Mouse (Mus musculus): ENCODE results near the gene 1700067P10Rik. TPM values are rescaled to one million over a fixed set of nuclear protein-coding genes. Genes with fewer than 3 reads are reported as not detected.

Gene 1700067P10Rik
- polyA plus RNA-seq, 1 experiment from 2014 or later, result not detected

GRCm38 (mm10) chr17:48065081-48065501 lies 24.0 kb upstream of the 1700067P10Rik start:
- Histone ChIP-seq H3K36me3 (no peaks in the 10 kb centered on the region), H3K4me1 (peaks cover 14% of the 10 kb centered on the region), H3K4me3 (no peak overlapping the region), H3K4me2 (no peak overlapping the region), H3K27me3 (no peaks in the 10 kb centered on the region), H3K9me3 (no peaks in the 10 kb centered on the region), H3K27ac (no peak overlapping the region), H3K9ac (no peak overlapping the region)
- no peak for ATAC-seq (ENCODE audit: borderline replicate concordance, extremely low read depth, low FRiP score, low TSS enrichment)
- 55% methylated on average over 5 of the region's 5 CpGs for WGBS

DNA sequence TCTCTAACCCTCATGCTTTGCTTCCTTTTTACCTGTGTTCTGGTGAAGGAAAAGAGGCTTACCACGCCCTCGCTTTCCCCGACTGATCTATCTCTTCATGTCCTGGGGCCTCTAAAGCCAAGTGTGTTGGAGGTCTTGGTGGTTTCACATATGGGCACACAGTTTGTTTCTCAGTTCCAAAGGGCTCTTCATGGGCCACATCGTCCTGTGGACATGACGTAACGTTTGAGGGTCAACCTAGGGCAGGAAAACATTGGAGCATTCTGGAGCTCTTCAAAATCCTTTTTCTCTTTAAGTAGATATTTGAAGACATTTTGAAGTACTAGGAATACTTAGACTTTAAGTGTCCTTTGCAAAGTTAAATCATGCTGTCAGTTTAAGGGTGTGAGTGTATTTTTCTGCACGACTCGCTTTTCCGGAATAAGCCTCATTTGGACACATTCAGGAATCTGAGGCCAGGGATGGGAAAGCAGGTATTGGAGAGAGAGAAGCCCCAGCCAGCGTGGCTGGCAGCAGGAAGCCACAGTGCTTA lies 22.0 kb upstream of the 1700067P10Rik start:
- 52% methylated on average over 10 of the region's 10 CpGs for WGBS
- Histone ChIP-seq H3K4me1 (peaks cover 14% of the 10 kb centered on the region), H3K27me3 (no peaks in the 10 kb centered on the region), H3K4me3 (no peak overlapping the region), H3K27ac (no peak overlapping the region), H3K36me3 (no peaks in the 10 kb centered on the region), H3K4me2 (no peak overlapping the region), H3K9ac (no peak overlapping the region), H3K9me3 (no peaks in the 10 kb centered on the region)
- ATAC-seq (ENCODE audit: borderline replicate concordance, extremely low read depth, low FRiP score, low TSS enrichment), result no peak

DNA sequence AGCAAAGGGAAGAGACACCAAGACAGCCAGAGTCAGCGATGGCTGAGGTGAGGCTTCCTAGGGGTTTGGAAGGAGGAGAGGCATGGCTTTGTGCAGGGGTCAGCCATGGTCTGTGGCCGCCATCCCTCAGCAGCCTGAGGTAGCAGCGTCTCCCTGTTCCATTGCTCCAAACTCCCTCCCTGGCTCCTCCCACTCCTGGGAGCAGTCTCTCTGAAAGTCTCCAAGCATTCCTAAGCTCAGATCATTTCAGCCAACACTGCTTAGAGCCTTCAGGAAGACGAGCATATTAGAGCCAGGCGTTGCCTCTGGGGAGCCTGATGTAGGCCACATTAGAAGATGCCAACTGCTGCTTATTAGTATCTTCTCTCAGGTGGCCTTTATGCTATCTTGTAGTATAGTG lies 21.4 kb upstream of the 1700067P10Rik start:
- 27% methylated on average over 5 of the region's 5 CpGs for WGBS
- Histone ChIP-seq H3K4me3 (no peak overlapping the region), H3K4me1 (peaks cover 14% of the 10 kb centered on the region), H3K9ac (no peak overlapping the region), H3K27me3 (no peaks in the 10 kb centered on the region), H3K36me3 (no peaks in the 10 kb centered on the region), H3K27ac (no peak overlapping the region), H3K9me3 (no peaks in the 10 kb centered on the region), H3K4me2 (no peak overlapping the region)
- peak; percentile 49; the same call in 1 of the 2 replicates for ATAC-seq (ENCODE audit: borderline replicate concordance, extremely low read depth, low FRiP score, low TSS enrichment)

GRCm38 (mm10) chr17:48080626-48081025 lies 8.5 kb upstream of the 1700067P10Rik start:
- Histone ChIP-seq H3K9ac (no peak overlapping the region), H3K9me3 (no peaks in the 10 kb centered on the region), H3K36me3 (no peaks in the 10 kb centered on the region), H3K27ac (no peak overlapping the region; the same call in 1 of the 2 replicates), H3K4me1 (no peaks in the 10 kb centered on the region), H3K4me3 (no peak overlapping the region), H3K4me2 (no peak overlapping the region), H3K27me3 (no peaks in the 10 kb centered on the region)
- no peak for ATAC-seq (ENCODE audit: borderline replicate concordance, extremely low read depth, low FRiP score, low TSS enrichment)
- 47% methylated on average over 3 of the region's 3 CpGs for WGBS

GRCm38 (mm10) chr17:48089446-48089845 lies 327 bp downstream of the 1700067P10Rik start:
- no peak for ATAC-seq (ENCODE audit: borderline replicate concordance, extremely low read depth, low FRiP score, low TSS enrichment)
- H3K9ac ChIP-seq, result no peak overlapping the region
- no peaks in the 10 kb centered on the region for H3K36me3 ChIP-seq
- no peak overlapping the region for H3K4me3 ChIP-seq
- H3K27me3 ChIP-seq, result peaks cover 10% of the 10 kb centered on the region; the same call in 1 of the 2 replicates
- H3K27ac ChIP-seq, result no peak overlapping the region
- H3K4me1 ChIP-seq, result 0 out of 2 replicates have a peak, but pooled peaks cover 3% of the 10 kb centered on the region
- WGBS, result 65% methylated on average over 2 of the region's 2 CpGs
- no peak overlapping the region for H3K4me2 ChIP-seq
- no peaks in the 10 kb centered on the region for H3K9me3 ChIP-seq

- H3K27ac ChIP-seq, result no peak overlapping the region
- no peaks in the 10 kb centered on the region for H3K9me3 ChIP-seq
- no peaks in the 10 kb centered on the region for H3K36me3 ChIP-seq
- no peak overlapping the region for H3K4me2 ChIP-seq
- no peak overlapping the region for H3K9ac ChIP-seq
- H3K4me3 ChIP-seq, result no peak overlapping the region
- peaks cover 19% of the 10 kb centered on the region for H3K27me3 ChIP-seq
- no peak for ATAC-seq (ENCODE audit: borderline replicate concordance, extremely low read depth, low FRiP score, low TSS enrichment)
- peaks cover 11% of the 10 kb centered on the region; the same call in 1 of the 2 replicates for H3K4me1 ChIP-seq
- WGBS, result 79% methylated on average over 12 of the region's 12 CpGs
Measured at GRCm38 (mm10) chr17:48090305-48090704, 1.2 kb downstream of the 1700067P10Rik start.

DNA sequence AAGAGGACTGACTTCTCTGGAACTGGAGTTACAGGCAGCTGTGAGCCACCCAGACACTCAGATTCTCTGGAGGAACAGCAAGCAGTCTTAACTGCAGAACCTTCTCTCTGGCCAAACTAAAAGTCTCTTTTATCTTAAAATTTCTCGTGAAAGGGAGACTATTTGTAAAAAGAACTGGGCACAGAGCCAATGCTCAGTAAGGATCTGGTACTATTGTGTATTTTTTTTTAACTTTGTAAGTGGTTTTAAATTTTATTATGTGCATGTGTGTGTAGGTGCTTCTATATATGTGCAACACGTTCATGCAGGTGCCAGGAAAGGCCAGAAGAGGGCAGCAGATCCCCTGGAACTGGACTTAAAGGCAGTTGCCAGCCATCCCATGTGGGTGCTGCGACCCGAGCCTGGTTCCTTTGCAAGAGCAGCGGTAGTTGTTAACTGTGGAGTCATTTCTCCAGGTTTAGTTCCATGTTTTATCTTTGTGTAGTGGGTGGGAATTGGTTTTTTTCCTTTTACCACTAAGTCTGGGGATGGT lies 4.2 kb downstream of the 1700067P10Rik start:
- no peaks in the 10 kb centered on the region for H3K9me3 ChIP-seq
- H3K27ac ChIP-seq, result no peak overlapping the region
- no peak overlapping the region for H3K9ac ChIP-seq
- peaks cover 48% of the 10 kb centered on the region for H3K27me3 ChIP-seq
- peaks cover 39% of the 10 kb centered on the region for H3K4me1 ChIP-seq
- no peaks in the 10 kb centered on the region for H3K36me3 ChIP-seq
- ATAC-seq (ENCODE audit: borderline replicate concordance, extremely low read depth, low FRiP score, low TSS enrichment), result no peak
- WGBS, result 62% methylated on average over 5 of the region's 5 CpGs
- H3K4me2 ChIP-seq, result no peak overlapping the region
- H3K4me3 ChIP-seq, result no peak overlapping the region

DNA sequence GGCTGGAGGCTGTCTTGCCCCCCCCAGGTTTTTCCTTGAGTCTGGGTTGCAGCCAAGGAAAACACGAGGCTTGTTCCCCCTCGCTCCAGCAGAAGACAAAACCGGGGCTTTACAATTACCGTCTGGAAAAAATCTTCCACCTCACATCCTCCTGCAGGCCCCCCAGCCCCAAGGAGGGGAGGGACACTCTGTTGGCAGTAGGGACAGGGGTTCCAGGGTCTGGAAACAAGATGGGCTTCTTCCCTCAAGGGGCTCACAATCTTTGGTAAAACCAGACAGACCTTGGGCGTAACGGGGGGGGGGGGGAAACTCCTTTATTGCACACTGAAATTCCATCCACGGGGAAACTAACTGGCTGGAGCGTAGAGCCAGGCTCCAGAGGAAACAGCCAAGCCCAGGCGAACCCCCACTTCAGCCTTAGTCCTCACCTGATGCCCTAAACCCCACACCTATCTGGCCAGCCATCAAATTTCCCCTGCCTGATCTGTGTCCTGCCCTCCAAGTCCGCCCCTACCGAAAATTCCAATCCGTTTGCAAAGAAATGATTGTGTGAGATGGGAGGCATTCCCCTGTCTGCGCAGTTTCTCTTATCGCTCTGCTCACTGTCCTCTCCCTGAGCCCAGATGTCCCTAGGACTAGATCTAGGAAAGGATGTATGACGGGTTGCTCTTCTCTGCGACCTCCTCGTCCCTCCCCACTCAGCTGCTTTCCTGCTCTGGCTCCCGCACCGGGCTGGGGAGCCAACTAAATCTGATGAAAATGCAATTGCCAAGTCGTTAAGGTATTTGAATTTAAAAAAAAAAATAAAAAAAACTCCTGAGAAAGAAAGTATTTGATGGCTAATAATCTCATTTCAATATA lies 5.9 kb downstream of the 1700067P10Rik start:
- H3K9ac ChIP-seq, result no peak overlapping the region
- peak overlapping the region; percentile 9 for H3K4me3 ChIP-seq
- no peak overlapping the region for H3K4me2 ChIP-seq

GRCm38 (mm10) chr17:48095718-48096121 lies 6.6 kb downstream of the 1700067P10Rik start:
- Histone ChIP-seq H3K27me3 (peaks cover 67% of the 10 kb centered on the region), H3K9ac (no peak overlapping the region), H3K36me3 (no peaks in the 10 kb centered on the region), H3K4me3 (peak overlapping the region; percentile 9), H3K4me2 (peak overlapping the region; percentile 17; the same call in 1 of the 2 replicates), H3K4me1 (peaks cover 54% of the 10 kb centered on the region), H3K9me3 (no peaks in the 10 kb centered on the region), H3K27ac (no peak overlapping the region)
- 2% methylated on average over 26 of the region's 26 CpGs for WGBS
- ATAC-seq (ENCODE audit: borderline replicate concordance, extremely low read depth, low FRiP score, low TSS enrichment), result no peak

More for the DNA sequence above, 5.9 kb downstream of the 1700067P10Rik start:
- WGBS, result 10% methylated on average over 20 of the region's 20 CpGs
- Histone ChIP-seq H3K4me1 (peaks cover 51% of the 10 kb centered on the region), H3K9me3 (no peaks in the 10 kb centered on the region), H3K27ac (no peak overlapping the region), H3K27me3 (peaks cover 63% of the 10 kb centered on the region), H3K36me3 (no peaks in the 10 kb centered on the region)
- no peak for ATAC-seq (ENCODE audit: borderline replicate concordance, extremely low read depth, low FRiP score, low TSS enrichment)

DNA sequence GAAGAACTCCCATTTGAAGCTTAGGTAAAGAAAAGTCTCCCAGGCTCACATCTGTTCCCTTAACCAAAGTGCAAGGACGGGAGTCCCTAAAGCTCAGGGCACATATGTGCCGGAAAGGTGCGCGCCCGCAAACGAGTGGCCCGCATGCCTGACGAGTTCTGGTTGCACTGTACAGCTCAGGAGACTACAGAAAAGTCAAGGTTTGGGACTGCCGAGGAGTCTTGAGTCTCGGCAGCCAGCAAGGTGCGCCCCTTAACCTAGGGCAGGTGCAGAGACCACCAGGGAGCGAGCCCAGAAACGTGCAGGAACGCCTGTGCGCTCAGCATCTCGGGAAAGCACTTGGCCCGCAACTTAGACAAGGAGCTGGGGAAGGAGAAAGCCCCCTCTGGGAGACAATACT lies 7.2 kb downstream of the 1700067P10Rik start:
- Histone ChIP-seq H3K4me3 (peak overlapping the region; percentile 37), H3K4me2 (peak overlapping the region; percentile 82), H3K27ac (no peak overlapping the region), H3K27me3 (peaks cover 67% of the 10 kb centered on the region), H3K36me3 (no peaks in the 10 kb centered on the region), H3K4me1 (peaks cover 54% of the 10 kb centered on the region), H3K9me3 (no peaks in the 10 kb centered on the region), H3K9ac (no peak overlapping the region)
- WGBS, result 15% methylated on average over 17 of the region's 17 CpGs
- no peak for ATAC-seq (ENCODE audit: borderline replicate concordance, extremely low read depth, low FRiP score, low TSS enrichment)

GRCm38 (mm10) chr17:48097011-48097742 lies 8.1 kb downstream of the 1700067P10Rik start:
- Histone ChIP-seq H3K4me2 (peak overlapping the region; percentile 82), H3K9me3 (no peaks in the 10 kb centered on the region), H3K27ac (no peak overlapping the region), H3K4me1 (peaks cover 54% of the 10 kb centered on the region), H3K9ac (peak overlapping the region; percentile 27), H3K36me3 (no peaks in the 10 kb centered on the region), H3K27me3 (peaks cover 67% of the 10 kb centered on the region), H3K4me3 (peak overlapping the region; percentile 37)
- peak; percentile 37; the same call in 1 of the 2 replicates for ATAC-seq (ENCODE audit: borderline replicate concordance, extremely low read depth, low FRiP score, low TSS enrichment)
- 2% methylated on average over 39 of the region's 41 CpGs for WGBS

All from lung, embryonic 15.5 days (tissue).